Mouse (Mus musculus) CH12.LX (cell line): ENCODE data around the gene Pnpla8. TPM values are rescaled to one million over a fixed set of nuclear protein-coding genes. Genes with fewer than 3 reads are reported as not detected.

Experiments
- DNase-seq: peaks from one replicate; pipeline ENCODE4 v3.0.0-alpha.2; 2013; ENCODE audit errors: extremely low read depth
- H3K27ac ChIP-seq: 2 replicates; pipeline ENCODE4 v1.5.1; 2012; ENCODE audit warnings: low read depth, mild to moderate bottlenecking, control low read depth, moderate library complexity; ENCODE audit not compliant: insufficient read depth
- H3K27me3 ChIP-seq: replicated peaks from 2 replicates; pipeline ENCODE3; 2012; ENCODE audit warnings: inconsistent platforms
- H3K36me3 ChIP-seq, 2 experiments: replicated peaks in 1 of 2; 2 replicates each; pipeline versions ENCODE3 to v1.6.1; 2012; ENCODE audit warnings: inconsistent platforms in 1 of 2, low read length in 1 of 2, mild to moderate bottlenecking in 1 of 2, mixed read lengths in 1 of 2, moderate library complexity in 1 of 2; ENCODE audit not compliant: control insufficient read depth in 1 of 2, insufficient read depth in 1 of 2
- H3K4me1 ChIP-seq, 2 experiments: 2 replicates each; pipeline ENCODE4 v1.6.1; 2012; ENCODE audit warnings: inconsistent platforms in 1 of 2, moderate library complexity in 1 of 2; ENCODE audit not compliant: insufficient read depth in 2 of 2, control insufficient read depth in 1 of 2
- H3K4me2 ChIP-seq: 2 replicates; pipeline ENCODE4 v1.6.1; 2012; ENCODE audit warnings: low read depth, mild to moderate bottlenecking, control low read depth; ENCODE audit not compliant: poor library complexity, insufficient read depth, severe bottlenecking
- H3K4me3 ChIP-seq, 3 experiments: fragments of 150-350 bp in 1 of 3; sonication (generic) in 1 of 3; replicated peaks in 1 of 3; 2 replicates each; pipeline versions ENCODE3 to v1.5.1; 2011 to 2012; ENCODE audit warnings: low read depth in 2 of 3, low read length in 2 of 3, mild to moderate bottlenecking in 2 of 3, moderate library complexity in 2 of 3, control low read depth in 1 of 3, improper control_type of control experiment in 1 of 3, inconsistent platforms in 1 of 3, mixed read lengths in 1 of 3; ENCODE audit not compliant: poor library complexity in 1 of 3
- H3K79me2 ChIP-seq: replicated peaks from 2 replicates; pipeline ENCODE4 v1.6.1; 2012; ENCODE audit warnings: mild to moderate bottlenecking, moderate library complexity; ENCODE audit not compliant: control insufficient read depth, poor library complexity, insufficient read depth, severe bottlenecking; ENCODE audit errors: extremely low read depth
- H3K9ac ChIP-seq: 2 replicates; pipeline ENCODE4 v1.6.1; 2012; ENCODE audit warnings: low read depth, mild to moderate bottlenecking, control low read depth, moderate library complexity; ENCODE audit not compliant: insufficient read depth
- H3K9me3 ChIP-seq: replicated peaks from 2 replicates; pipeline ENCODE3; 2012; ENCODE audit warnings: low read length, inconsistent platforms, mixed read lengths
- BHLHE40 ChIP-seq: IDR thresholded peaks from 2 replicates; pipeline ENCODE4 v1.6.1; 2011; ENCODE audit warnings: mild to moderate bottlenecking, low read depth, low read length, improper control_type of control experiment
- CHD1 ChIP-seq: IDR thresholded peaks from 2 replicates; pipeline ENCODE4 v1.6.1; 2012; ENCODE audit warnings: low read depth, low read length, improper control_type of control experiment, inconsistent platforms
- CHD2 ChIP-seq: IDR thresholded peaks from 2 replicates; pipeline ENCODE4 v1.6.1; 2011; ENCODE audit warnings: low read length, improper control_type of control experiment
- CTCF ChIP-seq, 2 experiments: IDR thresholded peaks in 1 of 2; conservative IDR thresholded peaks in 1 of 2; 2 replicates each; pipeline ENCODE4 v1.5.1; 2011 to 2012; ENCODE audit warnings: low read depth in 2 of 2, low read length in 2 of 2, improper control_type of control experiment in 1 of 2, inconsistent platforms in 1 of 2, mild to moderate bottlenecking in 1 of 2, moderate library complexity in 1 of 2
- E2F4 ChIP-seq: IDR thresholded peaks from 2 replicates; pipeline ENCODE4 v1.6.1; 2011; ENCODE audit warnings: low read depth, low read length, improper control_type of control experiment; ENCODE audit not compliant: insufficient replicate concordance
- ELF1 ChIP-seq: IDR thresholded peaks from 2 replicates; pipeline ENCODE4 v1.6.1; 2014; ENCODE audit warnings: low read depth, mild to moderate bottlenecking, inconsistent platforms, low read length, improper control_type of control experiment
- EP300 ChIP-seq: IDR thresholded peaks from 2 replicates; pipeline ENCODE4 v1.6.1; 2011; ENCODE audit warnings: low read length, improper control_type of control experiment
- ETS1 ChIP-seq: conservative IDR thresholded peaks from 2 replicates; pipeline ENCODE4 v1.6.1; 2012; ENCODE audit warnings: low read depth, mild to moderate bottlenecking, inconsistent platforms, low read length, improper control_type of control experiment, moderate library complexity
- GABPA ChIP-seq: IDR thresholded peaks from 2 replicates; pipeline ENCODE4 v1.6.1; 2012; ENCODE audit warnings: low read depth, low read length, improper control_type of control experiment, inconsistent platforms; ENCODE audit not compliant: insufficient replicate concordance
- HCFC1 ChIP-seq: IDR thresholded peaks from 2 replicates; pipeline ENCODE4 v1.6.1; 2012; ENCODE audit warnings: low read depth, mild to moderate bottlenecking, inconsistent platforms, low read length, improper control_type of control experiment
- IRF4 ChIP-seq: IDR thresholded peaks from 2 replicates; pipeline ENCODE4 v1.6.1; 2014; ENCODE audit warnings: low read depth, mild to moderate bottlenecking, inconsistent platforms, low read length, improper control_type of control experiment
- JUN ChIP-seq: IDR thresholded peaks from 2 replicates; pipeline ENCODE4 v1.6.1; 2011; ENCODE audit warnings: low read depth, mild to moderate bottlenecking, low read length, improper control_type of control experiment, moderate library complexity; ENCODE audit not compliant: insufficient read depth
- JUND ChIP-seq: conservative IDR thresholded peaks from 2 replicates; pipeline ENCODE4 v1.6.1; 2011; ENCODE audit warnings: low read depth, low read length, improper control_type of control experiment
- KAT2A ChIP-seq: IDR thresholded peaks from 2 replicates; pipeline ENCODE4 v1.6.1; 2012; ENCODE audit warnings: low read length, improper control_type of control experiment, inconsistent platforms; ENCODE audit not compliant: insufficient replicate concordance
- MAFK ChIP-seq: IDR thresholded peaks from 2 replicates; pipeline ENCODE4 v1.6.1; 2011; ENCODE audit warnings: low read length, improper control_type of control experiment; ENCODE audit not compliant: insufficient replicate concordance
- MAX ChIP-seq: IDR thresholded peaks from 2 replicates; pipeline ENCODE4 v1.6.1; 2011; ENCODE audit warnings: low read length, improper control_type of control experiment
- MAZ ChIP-seq: IDR thresholded peaks from 2 replicates; pipeline ENCODE4 v1.6.1; 2012; ENCODE audit warnings: low read depth, mild to moderate bottlenecking, inconsistent platforms, low read length, improper control_type of control experiment, moderate library complexity
- MEF2A ChIP-seq: IDR thresholded peaks from 2 replicates; pipeline ENCODE4 v1.6.1; 2014; ENCODE audit warnings: low read depth, mild to moderate bottlenecking, inconsistent platforms, low read length, improper control_type of control experiment, borderline replicate concordance
- MXI1 ChIP-seq: IDR thresholded peaks from 2 replicates; pipeline ENCODE4 v1.6.1; 2011; ENCODE audit warnings: mild to moderate bottlenecking, low read depth, low read length, improper control_type of control experiment
- MYC ChIP-seq: IDR thresholded peaks from 2 replicates; pipeline ENCODE4 v1.6.1; 2011; ENCODE audit warnings: low read depth, mild to moderate bottlenecking, improper control_type of control experiment, low read length
- NELFE ChIP-seq: IDR thresholded peaks from 2 replicates; pipeline ENCODE4 v1.6.1; 2011; ENCODE audit warnings: low read depth, low read length, improper control_type of control experiment
- NRF1 ChIP-seq: IDR thresholded peaks from 2 replicates; pipeline ENCODE4 v1.6.1; 2014; ENCODE audit warnings: low read depth, mild to moderate bottlenecking, inconsistent platforms, low read length, improper control_type of control experiment, moderate library complexity
- PAX5 ChIP-seq: IDR thresholded peaks from 2 replicates; pipeline ENCODE4 v1.6.1; 2012; ENCODE audit warnings: low read length, inconsistent platforms, mixed read lengths
- POLR2A ChIP-seq: IDR thresholded peaks from 2 replicates; pipeline ENCODE4 v1.6.1; 2011; ENCODE audit warnings: low read depth, mild to moderate bottlenecking, improper control_type of control experiment, low read length
- POLR2AphosphoS2 ChIP-seq: IDR thresholded peaks from 2 replicates; pipeline ENCODE4 v1.6.1; 2011; ENCODE audit warnings: low read depth, low read length, improper control_type of control experiment
- RAD21 ChIP-seq: IDR thresholded peaks from 2 replicates; pipeline ENCODE4 v1.6.1; 2011; ENCODE audit warnings: low read depth, mild to moderate bottlenecking, low read length, improper control_type of control experiment, moderate library complexity
- RCOR1 ChIP-seq: conservative IDR thresholded peaks from 2 replicates; pipeline ENCODE4 v1.6.1; 2012; ENCODE audit warnings: low read depth, mild to moderate bottlenecking, inconsistent platforms, low read length, improper control_type of control experiment
- SIN3A ChIP-seq: IDR thresholded peaks from 2 replicates; pipeline ENCODE4 v1.6.1; 2012; ENCODE audit warnings: low read length, improper control_type of control experiment, inconsistent platforms
- SMC3 ChIP-seq: IDR thresholded peaks from 2 replicates; pipeline ENCODE4 v1.6.1; 2011; ENCODE audit warnings: low read depth, low read length, improper control_type of control experiment
- TBP ChIP-seq: conservative IDR thresholded peaks from 2 replicates; pipeline ENCODE4 v1.6.1; 2011; ENCODE audit warnings: low read depth, low read length, improper control_type of control experiment
- TCF12 ChIP-seq: IDR thresholded peaks from 2 replicates; pipeline ENCODE4 v1.6.1; 2014; ENCODE audit warnings: low read depth, mild to moderate bottlenecking, inconsistent platforms, low read length, improper control_type of control experiment
- UBTF ChIP-seq: IDR thresholded peaks from 2 replicates; pipeline ENCODE4 v1.6.1; 2012; ENCODE audit warnings: low read depth, mild to moderate bottlenecking, inconsistent platforms, low read length, improper control_type of control experiment, moderate library complexity
- USF1 ChIP-seq: IDR thresholded peaks from 2 replicates; pipeline ENCODE4 v1.6.1; 2014; ENCODE audit warnings: low read depth, mild to moderate bottlenecking, inconsistent platforms, low read length, improper control_type of control experiment
- USF2 ChIP-seq: conservative IDR thresholded peaks from 2 replicates; pipeline ENCODE4 v1.6.1; 2011; ENCODE audit warnings: low read depth, low read length, improper control_type of control experiment
- ZC3H11A ChIP-seq: IDR thresholded peaks from 2 replicates; pipeline ENCODE4 v1.6.1; 2012; ENCODE audit warnings: low read depth, mild to moderate bottlenecking, inconsistent platforms, low read length, improper control_type of control experiment
- ZKSCAN1 ChIP-seq: IDR thresholded peaks from 2 replicates; pipeline ENCODE4 v1.6.1; 2012; ENCODE audit warnings: low read depth, inconsistent platforms, low read length, improper control_type of control experiment, borderline replicate concordance
- ZMIZ1 ChIP-seq: IDR thresholded peaks from 2 replicates; pipeline ENCODE4 v1.6.1; 2012; ENCODE audit warnings: low read depth, mild to moderate bottlenecking, inconsistent platforms, low read length, improper control_type of control experiment
- ZNF384 ChIP-seq: IDR thresholded peaks from 2 replicates; pipeline ENCODE4 v1.6.1; 2012; ENCODE audit warnings: low read depth, low read length, improper control_type of control experiment, inconsistent platforms
- dilution Hi-C: fragments of 300-500 bp; cut with MboI; formaldehyde crosslinking; loops from 2 replicates; pipeline ENCODE4 v1.14.3; 2020; ENCODE audit warnings: low sequenced_read_pairs; ENCODE audit not compliant: extremely low pct_unique_long_range_greater_than_20kb, extremely low pct_ligation_motif_present
- in situ Hi-C: fragments of 300-500 bp; cut with MboI; formaldehyde crosslinking; loops from 3 replicates; pipeline ENCODE4 v1.14.3; 2019; ENCODE audit warnings: low sequenced_read_pairs, low pct_ligation_motif_present, low pct_unique_long_range_greater_than_20kb, mixed read lengths
- polyA plus RNA-seq: library from polyadenylated mRNA; unstranded; fragments of >175 nt; gene quantifications from 2 replicates; pipeline ENCODE4 v1.2.1, GENCODE M21; 2012; ENCODE audit warnings: low read depth; ENCODE audit not compliant: insufficient read length
- total RNA-seq, 2 experiments: library from RNA; depleted of rRNA; stranded (reverse); fragments of 300-350 nt in 1 of 2; fragments of >200 nt in 1 of 2; gene quantifications; 2 replicates each; pipeline ENCODE4 v1.2.3; 2012 to 2014

Pnpla8 gene
- total and polyA plus RNA-seq, 3 experiments = 32.3 to 129 (median 63.7) TPM

GRCm38 (mm10) chr12:44241090-44241489, 19.9 kb downstream of the Pnpla8 start:
- peak; percentile 94 for DNase-seq
- H3K27ac ChIP-seq = peak overlapping the region; percentile 35
- H3K9ac ChIP-seq = no peak overlapping the region
- H3K4me1 ChIP-seq = peaks cover 14 to 50% of the 10 kb centered on the region in 2 experiments
- H3K4me3 ChIP-seq = no peak overlapping the region
- in situ Hi-C loops (no loop called here), dilution Hi-C loops (no loop called here)
- no peaks in the 10 kb centered on the region for H3K36me3 ChIP-seq
- H3K9me3 ChIP-seq = no peaks in the 10 kb centered on the region
- peak overlapping the region; percentile 1; the same call in 1 of the 2 replicates for H3K4me2 ChIP-seq
- H3K79me2 ChIP-seq = no peaks in the 10 kb centered on the region
- TF ChIP-seq MAZ = 0 out of 2 replicates have a peak, but pooled peaks have one; percentile 71
- TF ChIP-seq CHD2 = peak; percentile 55; the same call in 1 of the 2 replicates
- no peak for TF ChIP-seq UBTF
- peak; percentile 46; the same call in 1 of the 2 replicates for TF ChIP-seq MAFK
- TF ChIP-seq CTCF (conservative IDR thresholded peaks at IDR 0.05 in 1 of 2, IDR thresholded peaks at IDR 0.05 in 1 of 2; ENCODE audit: low read depth in 2 of 2, low read length in 2 of 2) = no peak
- peak; percentile 37; the same call in 1 of the 2 replicates for TF ChIP-seq SIN3A
- TF ChIP-seq BHLHE40 = peak; percentile 36
- peak; percentile 66; the same call in 1 of the 2 replicates for TF ChIP-seq ETS1
- no peak for TF ChIP-seq NRF1
- no peak for TF ChIP-seq ELF1
- no peak for TF ChIP-seq ZC3H11A
- TF ChIP-seq ZMIZ1 = 0 out of 2 replicates have a peak, but pooled peaks have one; percentile 32
- peak; percentile 94 for TF ChIP-seq EP300
- TF ChIP-seq JUND = peak; percentile 80
- TF ChIP-seq RCOR1 = peak; percentile 75; the same call in 1 of the 2 replicates
- no peak for TF ChIP-seq ZNF384
- 0 out of 2 replicates have a peak, but pooled peaks have one; percentile 18 for TF ChIP-seq NELFE
- TF ChIP-seq KAT2A = no peak
- TF ChIP-seq CHD1 = no peak
- no peak for TF ChIP-seq E2F4
- no peak for TF ChIP-seq PAX5
- TF ChIP-seq RAD21 = no peak
- peak; percentile 94 for TF ChIP-seq TCF12
- TF ChIP-seq MAX = peak; percentile 52; the same call in 1 of the 2 replicates
- TF ChIP-seq USF1 = no peak
- no peak for TF ChIP-seq GABPA
- TF ChIP-seq JUN = peak; percentile 66; the same call in 1 of the 2 replicates
- TF ChIP-seq IRF4 = peak; percentile 91
- TF ChIP-seq MXI1 = no peak
- no peak for TF ChIP-seq ZKSCAN1
- peak; percentile 75 for TF ChIP-seq MEF2A
- TF ChIP-seq POLR2A = peak; percentile 41; the same call in 1 of the 2 replicates
- peak; percentile 53; the same call in 1 of the 2 replicates for TF ChIP-seq TBP
- no peak for TF ChIP-seq POLR2AphosphoS2
- no peak for TF ChIP-seq SMC3
- no peak; the same call in 1 of the 2 replicates for TF ChIP-seq HCFC1
- no peak for TF ChIP-seq USF2
- TF ChIP-seq MYC = peak; percentile 62; the same call in 1 of the 2 replicates
- H3K27me3 ChIP-seq = no peaks in the 10 kb centered on the region
